Mouse (Mus musculus) kidney, adult 9 months (tissue): Measurements from ENCODE around the gene Vmn1r138.
"Not testable (repeated sequence)": the region's sequence is repeated elsewhere in the genome, so short reads cannot be mapped to it uniquely, and the experiment has no call there.

Experiments used
- DNase-seq: peaks from one replicate; pipeline ENCODE4 v3.0.0; 2022

Gene Vmn1r138

GRCm38 (mm10) chr7:22028797-22029196 lies at the start of gene Vmn1r138:
Gene Vmn1r138, minus strand, starts transcription at chr7:22028897.
- DNase-seq, result not testable (repeated sequence)

GRCm38 (mm10) chr7:22068757-22069156 lies 40.1 kb upstream of the Vmn1r138 start, which contains the start of gene Vmn1r139:
Gene Vmn1r139, plus strand, starts transcription at chr7:22069057.
- DNase-seq, result not testable (repeated sequence)

GRCm38 (mm10) chr7:22056205-22056604 lies 27.5 kb upstream of the Vmn1r138 start, which contains the start of gene Gm6176:
Gene Gm6176, minus strand, starts transcription at chr7:22056305.
- not testable (repeated sequence) for DNase-seq

- not testable (repeated sequence) for DNase-seq
Observed at GRCm38 (mm10) chr7:21994287-21994686, 34.4 kb downstream of the Vmn1r138 start, which contains the start of gene Vmn1r137. Gene Vmn1r137, plus strand, starts transcription at chr7:21994587.
